Mouse (Mus musculus): ENCODE measurements at regions not wholly inside any gene's neighbourhood (a gene's known extent, or its start where the extent isn't known, plus 50 kb on each side); places are given as distances from the start of the nearest gene placed in this dataset.
A peak's percentile ranks its signal among the peaks of the same experiment; 100 is the strongest.

- no peaks in the 10 kb centered on the region for H3K36me3 ChIP-seq (ENCODE audit: control insufficient read depth, insufficient read depth, low read length)
- no peak overlapping the region for H3K9ac ChIP-seq (ENCODE audit: low read length)
- no peaks in the 10 kb centered on the region for H3K9me3 ChIP-seq (ENCODE audit: control insufficient read depth, low read length)
- DNase-seq (ENCODE audit: low spot score) (peak; percentile 32), ATAC-seq (ENCODE audit: low FRiP score, low TSS enrichment) (no peak)
- no peak overlapping the region for H3K4me2 ChIP-seq (replicated peaks; ENCODE audit: low read depth)
- H3K4me3 ChIP-seq (ENCODE audit: low read depth, low read length), result no peak overlapping the region
- WGBS, result 12% methylated on average over 5 of the region's 5 CpGs
- H3K27ac ChIP-seq (replicated peaks), result no peak overlapping the region
- H3K4me1 ChIP-seq (replicated peaks; ENCODE audit: control insufficient read depth, insufficient read depth), result no peaks in the 10 kb centered on the region
- H3K27me3 ChIP-seq (ENCODE audit: control insufficient read depth, insufficient read depth, low read length), result no peaks in the 10 kb centered on the region
- no peak for TF ChIP-seq CTCF (IDR thresholded peaks at IDR 0.05; ENCODE audit: low read depth)
- no peak for TF ChIP-seq EP300 (optimal IDR thresholded peaks at IDR 0.05)
These were observed 920.3 kb downstream of the Efna5 start for GRCm38 (mm10) chr17:61960837-61961236.

- Histone ChIP-seq H3K4me3 (ENCODE audit: low read depth, low read length) (no peak overlapping the region), H3K9me3 (ENCODE audit: control insufficient read depth, low read length) (no peaks in the 10 kb centered on the region), H3K4me2 (replicated peaks; ENCODE audit: low read depth) (no peak overlapping the region), H3K27me3 (ENCODE audit: control insufficient read depth, insufficient read depth, low read length) (no peaks in the 10 kb centered on the region), H3K36me3 (ENCODE audit: control insufficient read depth, insufficient read depth, low read length) (no peaks in the 10 kb centered on the region), H3K4me1 (replicated peaks; ENCODE audit: control insufficient read depth, insufficient read depth) (no peaks in the 10 kb centered on the region), H3K9ac (ENCODE audit: low read length) (no peak overlapping the region), H3K27ac (replicated peaks) (no peak overlapping the region)
- TF ChIP-seq CTCF (IDR thresholded peaks at IDR 0.05; ENCODE audit: low read depth) (no peak), EP300 (optimal IDR thresholded peaks at IDR 0.05) (no peak)
- ATAC-seq (ENCODE audit: low FRiP score, low TSS enrichment) (no peak), DNase-seq (ENCODE audit: low spot score) (no peak)
- WGBS, result 34% methylated on average over 5 of the region's 5 CpGs
These were observed 920.9 kb downstream of the Efna5 start for GRCm38 (mm10) chr17:61960017-61960813.

GRCm38 (mm10) chr17:61917766-61918165 lies 963.4 kb downstream of the Efna5 start:
- H3K4me2 ChIP-seq (replicated peaks; ENCODE audit: low read depth), result no peak overlapping the region
- H3K27ac ChIP-seq (replicated peaks), result no peak overlapping the region
- H3K36me3 ChIP-seq (ENCODE audit: control insufficient read depth, insufficient read depth, low read length), result no peaks in the 10 kb centered on the region
- H3K9ac ChIP-seq (ENCODE audit: low read length), result no peak overlapping the region
- no peak for DNase-seq (ENCODE audit: low spot score)
- H3K4me1 ChIP-seq (replicated peaks; ENCODE audit: control insufficient read depth, insufficient read depth), result no peaks in the 10 kb centered on the region
- no peak for TF ChIP-seq EP300 (optimal IDR thresholded peaks at IDR 0.05)
- TF ChIP-seq CTCF (IDR thresholded peaks at IDR 0.05; ENCODE audit: low read depth), result no peak
- H3K27me3 ChIP-seq (ENCODE audit: control insufficient read depth, insufficient read depth, low read length), result no peaks in the 10 kb centered on the region
- no peaks in the 10 kb centered on the region for H3K9me3 ChIP-seq (ENCODE audit: control insufficient read depth, low read length)
- no peak overlapping the region for H3K4me3 ChIP-seq (ENCODE audit: low read depth, low read length)
- no peak for ATAC-seq (ENCODE audit: low FRiP score, low TSS enrichment)

- Histone ChIP-seq H3K4me1 (replicated peaks; ENCODE audit: control insufficient read depth, insufficient read depth) (no peaks in the 10 kb centered on the region), H3K36me3 (ENCODE audit: control insufficient read depth, insufficient read depth, low read length) (no peaks in the 10 kb centered on the region), H3K27me3 (ENCODE audit: control insufficient read depth, insufficient read depth, low read length) (no peaks in the 10 kb centered on the region), H3K4me2 (replicated peaks; ENCODE audit: low read depth) (no peak overlapping the region), H3K4me3 (ENCODE audit: low read depth, low read length) (no peak overlapping the region), H3K9ac (ENCODE audit: low read length) (no peak overlapping the region), H3K9me3 (ENCODE audit: control insufficient read depth, low read length) (no peaks in the 10 kb centered on the region), H3K27ac (replicated peaks) (no peak overlapping the region)
- TF ChIP-seq CTCF (IDR thresholded peaks at IDR 0.05; ENCODE audit: low read depth) (no peak), EP300 (optimal IDR thresholded peaks at IDR 0.05) (no peak)
- DNase-seq (ENCODE audit: low spot score) (no peak), ATAC-seq (ENCODE audit: low FRiP score, low TSS enrichment) (no peak)
- WGBS, result 92% methylated on average over 19 of the region's 19 CpGs
These were observed 978.2 kb downstream of the Efna5 start for GRCm38 (mm10) chr17:61902898-61903297.

- Histone ChIP-seq H3K9ac (ENCODE audit: low read length) (no peak overlapping the region), H3K4me2 (replicated peaks; ENCODE audit: low read depth) (no peak overlapping the region), H3K27me3 (ENCODE audit: control insufficient read depth, insufficient read depth, low read length) (no peaks in the 10 kb centered on the region), H3K36me3 (ENCODE audit: control insufficient read depth, insufficient read depth, low read length) (no peaks in the 10 kb centered on the region), H3K27ac (replicated peaks) (no peak overlapping the region), H3K9me3 (ENCODE audit: control insufficient read depth, low read length) (no peaks in the 10 kb centered on the region), H3K4me1 (replicated peaks; ENCODE audit: control insufficient read depth, insufficient read depth) (no peaks in the 10 kb centered on the region), H3K4me3 (ENCODE audit: low read depth, low read length) (no peak overlapping the region)
- no peak for DNase-seq (ENCODE audit: low spot score)
- ATAC-seq (ENCODE audit: low FRiP score, low TSS enrichment), result no peak
- TF ChIP-seq EP300 (optimal IDR thresholded peaks at IDR 0.05) (no peak), CTCF (IDR thresholded peaks at IDR 0.05; ENCODE audit: low read depth) (no peak)
- WGBS, result 75% methylated on average over 4 of the region's 4 CpGs
These were observed 990.5 kb downstream of the Efna5 start for GRCm38 (mm10) chr17:61890631-61891030.

- ATAC-seq (ENCODE audit: low FRiP score, low TSS enrichment), result no peak
- H3K27me3 ChIP-seq (ENCODE audit: control insufficient read depth, insufficient read depth, low read length), result no peaks in the 10 kb centered on the region
- no peaks in the 10 kb centered on the region for H3K4me1 ChIP-seq (replicated peaks; ENCODE audit: control insufficient read depth, insufficient read depth)
- no peak overlapping the region for H3K9ac ChIP-seq (ENCODE audit: low read length)
- no peak overlapping the region for H3K4me2 ChIP-seq (replicated peaks; ENCODE audit: low read depth)
- 59% methylated on average over 4 of the region's 4 CpGs for WGBS
- TF ChIP-seq EP300 (optimal IDR thresholded peaks at IDR 0.05) (no peak), CTCF (IDR thresholded peaks at IDR 0.05; ENCODE audit: low read depth) (no peak)
- H3K4me3 ChIP-seq (ENCODE audit: low read depth, low read length), result no peak overlapping the region
- H3K9me3 ChIP-seq (ENCODE audit: control insufficient read depth, low read length), result no peaks in the 10 kb centered on the region
- H3K36me3 ChIP-seq (ENCODE audit: control insufficient read depth, insufficient read depth, low read length), result no peaks in the 10 kb centered on the region
- no peak overlapping the region for H3K27ac ChIP-seq (replicated peaks)
- no peak for DNase-seq (ENCODE audit: low spot score)
These were observed 1015.0 kb downstream of the Efna5 start for GRCm38 (mm10) chr17:61866154-61866553.

Data from stomach, postnatal 0 days (tissue).